Mouse (Mus musculus): ENCODE data around the gene Nup93.

DNA sequence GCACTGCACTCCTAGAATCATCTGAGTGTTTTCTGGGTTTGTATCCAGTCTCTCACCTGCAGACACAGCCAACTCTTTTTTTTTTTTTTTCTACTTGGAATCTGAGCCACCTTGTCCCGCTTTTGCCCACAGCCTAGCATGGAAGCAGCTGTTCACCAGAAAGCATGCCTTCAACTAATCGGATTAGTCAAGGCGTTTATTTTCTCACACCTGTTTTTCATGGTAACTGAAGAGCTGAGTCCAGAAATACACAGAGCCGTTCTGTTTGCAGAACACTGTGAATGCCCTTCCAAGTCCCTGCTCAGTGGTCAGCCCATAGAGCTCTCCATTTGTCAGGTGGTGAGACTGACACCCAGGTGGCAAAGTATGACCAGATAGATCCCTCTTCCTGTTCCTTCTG lies 107.7 kb downstream of the Nup93 start:
- no peak for TF ChIP-seq CTCF (IDR thresholded peaks at IDR 0.05; ENCODE audit: low read depth, low read length)
- no peak for TF ChIP-seq POLR2A (IDR thresholded peaks at IDR 0.05; ENCODE audit: borderline replicate concordance, low read depth, low read length)
